Mouse (Mus musculus) embryonic stem cell, embryonic (primary cell): ENCODE measurements around the gene S100a4.

ENCODE experiments used
- CTCF ChIA-PET, 4 experiments: fragments of 300-600 bp in 2 of 4; fragments of 350-600 bp in 2 of 4; sonication (Branson Sonifier 250); formaldehyde crosslinking; loops; one replicate each; lab custom pipeline; 2022; ENCODE audit warnings: inconsistent platforms in 2 of 4; lab: Charles Lee
- POLR2A ChIA-PET, 4 experiments: fragments of 300-600 bp in 2 of 4; fragments of 350-600 bp in 2 of 4; sonication (Branson Sonifier 250); formaldehyde crosslinking; loops; one replicate each; lab custom pipeline; 2022; ENCODE audit warnings: antibody characterized with exemption in 4 of 4, inconsistent platforms in 1 of 4; lab: Charles Lee

The S100a4 gene

DNA sequence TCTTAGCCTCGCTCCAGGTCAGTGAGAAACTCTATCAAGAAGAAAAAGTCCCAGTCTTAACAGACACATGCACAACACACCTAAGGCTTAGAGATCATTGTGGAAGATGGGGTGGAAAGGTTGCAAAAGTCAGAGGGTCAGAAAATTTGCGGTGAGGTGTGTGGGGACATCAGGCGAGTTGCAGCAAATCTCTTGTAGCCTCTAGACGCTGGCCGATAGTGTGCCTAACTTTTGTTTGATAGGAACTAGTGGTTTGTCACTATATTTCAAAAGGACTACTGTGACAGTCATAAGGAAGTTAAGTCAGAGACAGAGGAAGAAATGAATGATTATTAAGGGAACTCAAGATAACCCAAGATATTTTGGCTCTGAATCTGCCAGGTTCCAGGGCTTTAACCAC is 23.8 kb downstream of the S100a4 start:
- CTCF ChIA-PET: interaction anchor here (0.5 to 4.1 kb wide), 18 partner anchors 9 to 1171 kb away, joined by 3 to 14 read pairs (median 4); partner anchors contain the start of gene S100a6 (in 1 of the 4)
- POLR2A ChIA-PET: interaction anchor here in 3 of 4 experiments (0.6 to 1.1 kb wide), 3 partner anchors 27 to 152 kb away, joined by 3 to 6 read pairs (median 4); partner anchors contain the start of gene Ilf2 (in 1 of the 3)

DNA sequence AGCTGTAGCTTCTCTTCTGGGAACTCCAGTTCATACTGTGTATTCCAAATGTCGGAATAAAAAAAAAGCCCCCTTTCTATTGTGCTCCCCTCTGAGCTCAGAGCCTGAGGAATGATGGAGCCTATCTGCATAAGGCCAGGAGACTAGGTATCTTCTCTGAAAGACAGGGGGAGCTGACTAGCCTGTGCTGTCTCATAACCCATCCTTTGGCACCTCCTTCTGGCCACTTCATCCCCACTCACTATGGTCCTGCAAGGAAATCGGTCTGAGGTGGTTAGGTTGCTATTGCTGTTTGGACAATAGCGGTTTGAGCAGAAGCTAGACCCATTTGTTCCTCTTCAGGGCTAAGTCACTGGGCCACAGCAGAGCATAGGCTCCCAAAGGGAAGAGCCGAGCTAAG is 24.2 kb downstream of the S100a4 start:
- ChIA-PET POLR2A (interaction anchor here in 3 of 4 experiments (0.6 to 1.1 kb wide), 3 partner anchors 28 to 152 kb away, joined by 3 to 6 read pairs (median 4); partner anchors contain the start of gene Ilf2 (in 1 of the 3)), CTCF (interaction anchor here (0.5 to 4.1 kb wide), 21 partner anchors 9 to 1172 kb away, joined by 3 to 14 read pairs (median 4); partner anchors contain the start of gene S100a6 (in 1 of the 4))

DNA sequence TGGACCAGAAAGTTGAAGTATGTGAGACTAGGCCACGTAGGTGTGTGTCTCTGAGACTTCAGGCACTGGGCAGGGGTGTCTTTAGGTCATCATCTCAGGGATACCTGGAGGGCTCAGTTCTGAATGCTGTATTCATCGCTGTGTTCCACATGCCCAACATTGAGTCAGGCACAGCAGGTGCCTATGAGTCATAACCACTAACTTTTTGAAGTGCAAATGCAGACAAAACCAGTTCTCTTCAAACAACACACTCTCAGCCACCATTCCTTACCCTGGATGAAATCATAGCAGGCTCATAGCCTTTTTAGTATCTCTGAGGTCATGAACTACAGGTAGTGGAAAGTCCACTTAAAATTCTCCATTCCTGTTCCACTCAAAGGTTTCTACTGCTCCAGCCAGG is 25.7 kb downstream of the S100a4 start:
- ChIA-PET CTCF (interaction anchor here in 1 of 4 experiments (4.1 kb wide), 1 partner anchor 11 kb away, joined by 14 read pairs; no protein-coding TSS in a partner anchor), POLR2A (no interaction called here)

DNA sequence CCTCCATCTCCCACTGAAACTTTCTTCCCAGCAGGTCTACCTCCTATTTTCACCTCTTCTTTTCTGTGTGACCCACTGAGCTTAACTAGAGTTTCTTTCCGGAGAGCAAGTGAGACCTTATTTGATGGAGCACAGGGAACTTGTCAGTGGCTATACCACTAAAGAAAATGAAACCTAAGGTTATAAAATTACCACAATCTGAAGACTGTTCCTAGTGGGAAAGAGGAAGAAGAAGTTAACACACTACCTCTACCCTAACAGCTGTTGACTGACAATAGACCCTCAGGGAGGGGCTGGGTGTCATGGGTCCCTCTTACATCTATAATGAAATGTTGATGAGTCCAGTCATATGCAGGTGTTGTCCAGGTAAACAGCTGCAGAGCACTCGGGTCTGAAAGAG is 28.4 kb downstream of the S100a4 start:
- ChIA-PET CTCF (interaction anchor here in 2 of 4 experiments (0.6 to 2.3 kb wide), 5 partner anchors 8 to 1834 kb away, joined by 3 to 11 read pairs (median 4); no protein-coding TSS in a partner anchor), POLR2A (interaction anchor here in 1 of 4 experiments (1.0 kb wide), 1 partner anchor 106 kb away, joined by 3 read pairs; no protein-coding TSS in a partner anchor)

DNA sequence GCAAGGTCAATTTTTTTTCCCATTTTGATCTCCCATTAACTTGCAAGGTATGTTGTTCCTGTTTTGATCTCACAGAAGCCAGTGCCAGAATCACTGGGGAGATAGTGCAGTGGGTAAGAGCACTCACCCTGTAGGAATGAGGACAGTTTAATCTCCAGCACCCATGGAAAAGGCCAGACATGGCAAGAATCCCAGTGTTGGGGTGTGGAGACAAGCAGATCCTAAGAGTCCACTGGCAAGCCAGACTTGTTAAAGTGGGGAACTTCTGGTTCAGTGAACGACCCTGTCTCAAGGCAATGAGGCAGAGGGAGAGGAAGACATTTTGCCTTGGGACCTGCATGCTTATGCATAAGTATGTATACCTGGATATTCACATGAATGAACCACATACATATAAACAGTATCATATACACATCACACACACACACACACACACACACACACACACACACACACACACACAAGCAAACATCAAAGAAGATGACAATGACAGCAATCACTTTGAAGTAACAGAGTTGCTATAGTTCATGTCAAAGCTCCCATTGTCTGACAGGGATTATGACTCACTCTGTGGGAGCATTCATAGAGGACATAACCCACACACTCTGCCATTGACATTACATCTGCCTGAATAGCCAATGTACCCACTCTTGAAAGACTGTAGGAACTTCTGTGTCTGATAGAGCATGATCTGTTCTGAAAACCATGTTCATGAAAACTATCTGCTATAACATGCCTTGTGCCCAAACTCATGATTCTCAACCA is 35.1 kb downstream of the S100a4 start:
- POLR2A ChIA-PET: interaction anchor here in 2 of 4 experiments (0.9 to 1.4 kb wide), 4 partner anchors 126 to 425 kb away, joined by 3 to 5 read pairs (median 3); partner anchors contain the start of genes Chtop (in 1 of the 2), Rab13 (in 1 of the 2) and Rps27 (in 1 of the 2)
- CTCF ChIA-PET: interaction anchor here in 3 of 4 experiments (1.1 to 1.6 kb wide), 7 partner anchors 14 to 508 kb away, joined by 3 to 9 read pairs (median 4); no protein-coding TSS in a partner anchor

DNA sequence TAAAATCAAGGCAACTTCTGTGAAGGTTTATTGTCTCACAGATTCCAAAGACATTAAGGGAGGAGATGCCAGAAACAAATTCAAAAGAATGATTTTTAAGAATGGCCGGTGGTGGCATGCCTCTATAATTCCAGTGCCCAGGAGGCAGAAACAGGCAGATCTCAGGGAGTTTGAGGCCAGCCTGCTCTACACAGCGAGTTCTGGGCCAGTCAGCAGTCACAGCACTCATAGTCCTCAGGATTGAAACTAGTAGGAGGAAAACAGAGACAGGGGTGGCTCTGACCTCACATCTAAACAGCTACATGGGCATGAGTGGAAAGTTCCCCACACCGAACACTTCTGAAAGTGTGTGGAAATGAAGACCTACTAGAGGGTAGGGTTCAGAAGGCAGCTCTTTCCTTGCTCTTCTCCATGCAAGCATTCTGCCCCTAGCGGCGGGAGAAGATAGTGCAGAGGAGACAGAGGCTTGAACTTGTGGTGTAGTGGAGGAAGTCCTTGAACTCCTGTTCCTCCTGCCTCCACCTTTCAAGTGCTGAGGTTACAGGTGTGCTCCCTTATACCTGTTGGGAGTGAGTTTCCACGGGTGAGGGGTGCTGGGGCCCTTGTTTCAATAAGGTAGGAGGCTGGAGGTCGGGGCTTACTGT is 36.1 kb downstream of the S100a4 start:
- CTCF ChIA-PET: interaction anchor here (0.6 to 1.6 kb wide), 38 partner anchors 8 to 509 kb away, joined by 3 to 14 read pairs (median 4); partner anchors contain the start of genes S100a14 (in 1 of the 4) and Snapin (in 1 of the 4)
- POLR2A ChIA-PET: interaction anchor here in 3 of 4 experiments (0.6 to 1.4 kb wide), 5 partner anchors 127 to 426 kb away, joined by 3 to 15 read pairs (median 3); partner anchors contain the start of genes Chtop (in 1 of the 3), Rab13 (in 1 of the 3) and Rps27 (in 1 of the 3)

DNA sequence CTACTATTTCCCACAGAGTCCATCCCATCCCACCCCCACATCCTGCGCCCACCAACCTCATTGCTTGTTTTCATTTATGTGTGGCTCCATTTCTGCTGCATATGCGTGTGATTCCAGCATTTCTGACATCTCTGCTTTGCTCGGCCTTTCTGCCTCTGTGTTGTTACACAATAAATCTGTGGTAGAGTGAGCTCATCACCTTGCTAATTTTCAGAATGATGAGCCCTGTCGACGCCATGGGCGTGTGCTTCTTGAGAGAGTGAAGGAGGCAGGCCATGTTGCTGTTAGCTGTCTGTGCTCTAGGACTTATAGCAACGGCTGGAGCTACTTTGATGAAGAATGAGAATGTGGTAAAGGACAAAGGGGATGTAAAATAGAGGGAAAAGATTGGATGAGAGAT is 37.4 kb downstream of the S100a4 start:
- ChIA-PET POLR2A (no interaction called here), CTCF (interaction anchor here in 2 of 4 experiments (0.6 to 4.3 kb wide), 7 partner anchors 11 to 412 kb away, joined by 3 to 33 read pairs (median 3); partner anchors contain the start of gene S100a16 (in 1 of the 2))

DNA sequence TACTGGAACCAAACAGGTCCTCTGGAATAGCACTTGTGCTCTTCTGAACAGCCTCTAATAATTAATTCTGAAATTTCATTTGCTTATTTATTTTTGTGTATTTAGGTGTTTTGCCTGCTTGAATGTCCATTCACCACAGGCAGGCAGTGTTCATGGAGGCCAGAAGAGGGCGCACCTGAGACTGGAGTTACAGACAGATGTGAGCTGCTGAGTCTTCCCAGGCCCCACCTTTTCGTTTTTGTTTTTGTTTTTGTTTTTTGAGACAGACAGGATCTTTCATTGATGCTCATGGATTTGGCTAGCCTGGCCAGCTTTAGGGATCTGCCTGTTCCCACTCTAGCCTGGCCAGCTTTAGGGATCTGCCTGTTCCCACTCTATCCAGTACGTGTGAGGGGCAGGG is 40.6 kb downstream of the S100a4 start:
- POLR2A ChIA-PET: interaction anchor here in 1 of 4 experiments (1.0 to 1.3 kb wide), 2 partner anchors 23 to 430 kb away, joined by 3 read pairs; partner anchors contain the start of genes Rab13 and Rps27
- CTCF ChIA-PET: interaction anchor here (0.5 to 4.3 kb wide), 23 partner anchors 8 to 730 kb away, joined by 3 to 33 read pairs (median 4); partner anchors contain the start of genes S100a7a (in 1 of the 4) and Snapin (in 1 of the 4)

DNA sequence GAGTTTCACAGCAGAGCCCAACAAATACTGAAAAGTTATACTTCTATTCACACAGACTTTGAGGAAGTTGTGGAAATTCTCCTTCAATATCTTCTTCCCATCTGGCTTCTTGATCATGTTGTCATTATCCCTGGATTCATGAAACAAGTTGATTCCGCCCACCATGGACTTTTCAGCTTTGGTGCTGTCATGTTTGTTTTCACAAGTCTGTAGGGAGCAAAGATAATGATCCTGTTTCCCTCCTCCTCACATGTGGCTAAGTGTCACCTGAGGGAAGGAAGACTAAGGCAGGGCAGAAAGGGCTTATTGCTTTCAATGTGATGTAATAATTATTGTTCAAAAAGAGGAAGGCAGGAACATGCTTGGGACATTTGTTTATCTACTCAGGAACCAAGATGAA is 43.7 kb downstream of the S100a4 start:
- CTCF ChIA-PET: no interaction called here
- POLR2A ChIA-PET: no interaction called here

DNA sequence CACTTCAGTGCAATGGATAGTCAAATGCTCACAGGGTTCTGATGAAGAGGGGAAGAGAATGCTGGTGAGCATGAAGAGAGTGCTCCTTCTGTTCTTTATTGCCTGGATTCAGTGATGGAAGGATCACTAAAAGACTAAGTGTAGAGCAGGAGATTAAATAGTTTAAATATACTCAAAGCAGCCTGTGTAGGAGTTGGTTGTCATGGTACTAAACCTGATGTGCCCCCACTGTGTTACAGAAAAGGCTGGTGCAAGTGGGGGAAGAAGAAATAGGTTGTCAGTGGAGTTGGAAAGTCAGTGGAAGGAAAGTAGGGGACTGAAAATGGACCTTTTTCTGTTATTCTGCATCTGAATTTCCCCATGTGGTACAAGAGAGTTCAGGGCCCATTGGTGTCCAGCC is 45.4 kb downstream of the S100a4 start:
- POLR2A ChIA-PET: no interaction called here
- CTCF ChIA-PET: interaction anchor here in 1 of 4 experiments (1.6 kb wide), 1 partner anchor 9 kb away, joined by 5 read pairs; no protein-coding TSS in a partner anchor

DNA sequence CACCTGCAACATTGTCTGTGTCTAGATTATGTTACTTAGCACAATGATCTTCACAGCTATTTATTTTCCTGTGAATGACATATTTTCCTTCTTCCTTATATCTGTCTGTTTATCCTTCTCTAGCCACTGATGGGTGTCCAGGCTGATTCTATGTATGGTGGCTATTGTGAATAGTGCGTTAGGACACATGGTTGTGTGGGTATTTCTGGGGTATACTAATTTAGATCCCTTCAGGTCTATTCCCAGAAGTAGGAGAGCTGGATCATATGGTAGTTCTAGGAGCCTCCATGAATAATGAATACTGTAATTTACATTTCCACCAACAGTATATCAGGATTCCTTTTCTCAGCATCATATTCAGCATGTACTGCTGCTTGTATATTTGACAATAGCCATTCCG is 46.3 kb downstream of the S100a4 start:
- ChIA-PET CTCF (no interaction called here), POLR2A (no interaction called here)

DNA sequence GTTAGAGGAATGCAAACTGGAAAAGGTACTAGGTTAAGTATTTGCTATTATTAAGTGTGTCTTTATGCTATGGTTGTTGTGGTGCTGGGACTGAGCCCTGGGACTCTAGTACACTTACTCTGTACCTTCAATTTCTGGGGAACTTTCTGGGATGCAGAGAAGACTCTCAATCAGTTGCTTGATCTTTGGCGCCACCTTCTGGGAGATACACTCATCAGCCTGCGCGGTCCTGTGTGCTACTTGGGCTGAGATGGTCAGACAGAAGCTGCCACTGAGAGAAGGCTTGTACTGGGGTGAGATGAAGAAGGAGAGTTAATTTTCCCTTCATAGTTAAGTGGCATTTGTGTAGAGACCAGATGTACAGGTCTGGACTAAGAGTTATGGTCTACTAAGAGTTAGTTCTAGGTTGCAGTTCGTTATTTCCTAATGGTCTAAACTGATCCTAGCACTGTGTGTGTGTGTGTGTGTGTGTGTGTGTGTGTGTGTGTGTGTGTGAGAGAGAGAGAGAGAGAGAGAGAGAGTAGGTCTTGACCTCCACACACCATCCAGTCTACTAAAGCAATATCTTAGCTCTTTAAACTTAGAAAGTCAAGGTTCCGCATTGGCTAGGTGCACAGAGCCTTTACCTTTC is 49.4 kb downstream of the S100a4 start:
- ChIA-PET CTCF (interaction anchor here (0.5 to 3.5 kb wide), 32 partner anchors 9 to 279 kb away, joined by 3 to 16 read pairs (median 4); partner anchors contain the start of genes Snapin (in 4 of the 4) and Ilf2 (in 1 of the 4)), POLR2A (interaction anchor here in 3 of 4 experiments (0.7 to 1.9 kb wide), 4 partner anchors 128 to 337 kb away, joined by 3 to 6 read pairs (median 4); partner anchors contain the start of gene Snapin (in 2 of the 3))

DNA sequence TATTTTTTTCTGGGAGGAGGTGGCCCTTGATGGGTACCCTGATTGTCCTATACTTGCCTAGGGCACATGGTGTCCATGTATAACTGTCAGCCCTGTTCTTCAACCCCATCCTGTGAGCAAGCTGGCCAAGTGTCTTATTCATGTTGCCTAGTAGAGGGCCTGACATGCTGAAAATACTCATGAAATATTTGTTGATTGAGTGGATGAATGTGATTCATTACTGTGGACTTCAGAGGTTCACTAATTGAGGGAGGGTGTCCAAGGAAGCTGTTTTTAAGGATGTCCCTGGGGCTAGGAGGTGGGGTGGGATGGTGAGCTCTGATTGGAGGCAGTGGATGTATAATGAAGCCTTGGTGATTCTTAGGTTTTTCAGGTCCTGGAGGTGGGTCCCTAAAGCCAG is 50.1 kb downstream of the S100a4 start, which contains the start of gene S100a7a:
Gene S100a7a, plus strand, starts transcription at position 301 of the 400 bp plus-strand sequence.
- ChIA-PET CTCF (interaction anchor here (0.8 to 3.5 kb wide), 16 partner anchors 9 to 280 kb away, joined by 3 to 16 read pairs (median 4); partner anchors contain the start of gene Snapin (in 3 of the 4)), POLR2A (interaction anchor here in 3 of 4 experiments (0.7 to 1.9 kb wide), 3 partner anchors 163 to 337 kb away, joined by 3 to 6 read pairs (median 5); partner anchors contain the start of gene Snapin (in 2 of the 3))
